Mouse (Mus musculus) MEL-GATA-1-ER (cell line): Measurements from ENCODE around the gene Csf2rb2.
"Not testable (repeated sequence)": the region's sequence is repeated elsewhere in the genome, so short reads cannot be mapped to it uniquely, and the experiment has no call there.

ENCODE experiments used
- DNase-seq: peaks from one replicate; pipeline ENCODE4 v3.0.0-alpha.2; 2012; ENCODE audit warnings: low read depth; ENCODE audit errors: extremely low read depth

Gene Csf2rb2

DNA sequence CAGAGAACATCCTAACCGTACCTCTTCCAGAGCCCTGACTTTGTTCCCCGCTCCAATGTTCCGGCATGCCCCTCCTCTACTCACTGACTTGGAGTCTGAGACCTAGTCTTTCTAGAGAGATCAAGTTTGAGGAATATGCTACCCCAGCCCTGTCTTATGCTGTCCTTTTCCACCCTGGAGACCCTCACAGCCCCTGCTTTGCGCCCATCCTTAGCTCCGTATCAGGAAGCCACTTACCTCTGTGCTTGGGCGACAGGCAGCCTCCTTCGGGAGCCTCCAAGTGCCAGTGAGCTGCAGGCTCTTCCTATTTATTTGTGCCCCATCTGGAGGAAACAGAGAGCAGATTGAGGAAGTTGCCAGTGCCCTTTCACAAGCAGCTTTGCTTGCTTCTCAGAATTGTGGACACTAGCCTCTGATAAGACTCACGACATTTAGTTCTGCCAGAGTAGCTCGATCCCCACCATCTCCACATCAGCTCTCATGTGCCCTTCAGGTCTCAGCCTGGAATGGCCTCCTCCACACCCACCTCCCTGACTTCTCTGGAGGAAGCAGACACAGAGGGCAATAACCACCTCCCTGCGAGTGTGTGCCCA, at the start of gene Csf2rb2:
Csf2rb2 (minus strand) TSS at position 381 of the 593 bp plus-strand sequence.
- peak; percentile 85 for DNase-seq

DNA sequence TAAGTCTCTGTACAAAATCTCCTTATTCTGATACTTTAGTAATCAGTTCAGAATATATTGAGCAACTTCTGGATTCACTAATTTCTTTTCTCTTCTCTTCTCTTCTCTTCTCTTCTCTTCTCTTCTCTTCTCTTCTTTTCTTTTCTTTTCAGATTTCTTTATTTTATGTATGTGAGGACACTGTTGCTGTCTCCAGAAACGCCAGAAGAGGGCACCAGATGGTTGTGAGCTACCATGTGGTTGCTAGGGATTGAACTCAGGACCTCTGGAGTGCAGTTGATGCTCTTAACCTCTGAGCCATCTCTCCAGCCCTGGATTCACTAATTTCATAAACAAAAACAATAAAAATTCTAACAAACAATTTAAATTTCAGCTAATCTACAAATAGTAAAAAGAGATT, 49.4 kb upstream of the Csf2rb2 start:
- no peak for DNase-seq

DNA sequence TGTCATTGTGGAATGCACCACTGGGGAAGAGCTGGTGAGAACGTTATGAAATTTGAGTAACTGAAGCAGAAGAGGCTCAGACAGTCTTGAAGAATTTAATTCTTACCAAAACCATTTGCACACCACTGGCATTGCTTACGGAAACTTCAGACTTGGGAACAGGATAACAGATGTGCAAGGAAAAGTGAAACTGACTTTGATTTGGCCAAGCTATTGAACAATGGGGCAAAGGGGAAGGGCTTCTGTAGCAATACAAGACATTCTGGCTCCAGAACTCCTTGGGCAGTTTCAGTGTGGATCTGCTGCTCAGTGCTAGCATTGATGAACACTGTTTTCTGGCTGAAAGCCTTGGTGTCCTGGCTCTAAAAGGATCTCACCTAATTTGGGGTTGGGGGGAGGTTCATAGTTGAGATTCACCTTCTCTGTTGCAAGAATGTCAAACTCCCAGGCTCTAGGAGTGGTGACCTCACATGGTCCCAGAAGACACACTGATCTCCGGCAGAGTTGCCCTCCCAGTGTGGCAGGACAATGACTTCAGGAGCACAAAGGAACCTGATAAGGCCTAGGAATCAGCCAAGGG, 46.2 kb upstream of the Csf2rb2 start:
- DNase-seq, result no peak

DNA sequence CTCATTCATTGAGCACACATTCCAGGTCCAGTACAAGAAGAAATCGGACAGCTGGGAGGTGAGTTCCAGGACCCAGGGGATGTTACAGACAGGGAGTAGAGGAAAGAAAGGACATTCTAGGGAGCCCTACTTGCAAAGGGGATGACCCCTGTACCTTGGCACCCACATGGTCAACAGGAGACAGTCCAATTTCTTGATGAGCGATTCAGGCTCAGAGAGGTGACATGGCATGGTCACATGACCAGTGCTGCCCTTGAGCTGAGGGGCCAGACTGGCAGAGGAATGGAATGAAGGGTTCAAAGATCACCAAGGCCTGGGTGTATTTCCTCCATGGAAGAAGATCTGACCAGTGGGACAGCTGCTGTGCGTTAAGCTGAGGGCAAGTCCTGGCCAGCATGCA, 39.0 kb upstream of the Csf2rb2 start:
- no peak for DNase-seq

DNA sequence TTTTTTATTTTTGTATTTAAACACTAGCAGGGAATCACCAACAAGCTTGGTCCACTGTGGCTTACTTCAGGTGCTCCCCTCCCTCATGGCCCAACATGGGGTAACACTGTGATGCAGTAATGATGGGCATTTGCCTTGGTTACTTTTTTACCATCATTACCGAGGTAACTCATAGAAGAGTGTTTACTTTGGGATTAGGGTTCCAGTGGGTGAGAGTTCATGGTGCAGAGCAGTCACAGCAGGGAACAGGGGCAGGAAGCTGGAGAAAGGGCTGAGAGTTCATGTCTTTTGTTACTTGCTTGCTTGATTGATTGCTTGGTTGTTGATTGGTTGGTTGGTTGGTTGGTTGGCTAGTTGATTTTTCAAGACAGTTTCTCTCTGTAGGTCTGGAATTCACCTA, 38.2 kb upstream of the Csf2rb2 start:
- no peak for DNase-seq

DNA sequence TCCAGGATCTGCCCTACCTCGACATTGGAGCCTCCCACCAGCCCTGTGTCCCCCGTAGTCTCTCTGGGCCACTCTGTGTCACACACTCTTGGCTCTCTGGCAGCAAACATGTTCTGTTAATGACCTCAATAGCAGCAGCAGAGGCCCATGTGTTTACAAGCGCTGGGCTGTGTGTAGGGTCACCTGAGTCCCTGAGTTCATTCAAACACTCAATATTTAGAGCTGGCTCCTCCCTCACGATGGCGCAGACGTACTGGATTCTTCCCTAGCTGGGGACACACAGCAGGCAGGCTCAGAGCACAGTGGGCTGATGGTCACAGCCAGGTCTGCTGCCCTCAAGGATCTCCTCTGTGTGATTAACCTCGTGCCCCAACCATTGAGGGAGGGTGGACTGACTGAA, 35.4 kb upstream of the Csf2rb2 start:
- not testable (repeated sequence) for DNase-seq

DNA sequence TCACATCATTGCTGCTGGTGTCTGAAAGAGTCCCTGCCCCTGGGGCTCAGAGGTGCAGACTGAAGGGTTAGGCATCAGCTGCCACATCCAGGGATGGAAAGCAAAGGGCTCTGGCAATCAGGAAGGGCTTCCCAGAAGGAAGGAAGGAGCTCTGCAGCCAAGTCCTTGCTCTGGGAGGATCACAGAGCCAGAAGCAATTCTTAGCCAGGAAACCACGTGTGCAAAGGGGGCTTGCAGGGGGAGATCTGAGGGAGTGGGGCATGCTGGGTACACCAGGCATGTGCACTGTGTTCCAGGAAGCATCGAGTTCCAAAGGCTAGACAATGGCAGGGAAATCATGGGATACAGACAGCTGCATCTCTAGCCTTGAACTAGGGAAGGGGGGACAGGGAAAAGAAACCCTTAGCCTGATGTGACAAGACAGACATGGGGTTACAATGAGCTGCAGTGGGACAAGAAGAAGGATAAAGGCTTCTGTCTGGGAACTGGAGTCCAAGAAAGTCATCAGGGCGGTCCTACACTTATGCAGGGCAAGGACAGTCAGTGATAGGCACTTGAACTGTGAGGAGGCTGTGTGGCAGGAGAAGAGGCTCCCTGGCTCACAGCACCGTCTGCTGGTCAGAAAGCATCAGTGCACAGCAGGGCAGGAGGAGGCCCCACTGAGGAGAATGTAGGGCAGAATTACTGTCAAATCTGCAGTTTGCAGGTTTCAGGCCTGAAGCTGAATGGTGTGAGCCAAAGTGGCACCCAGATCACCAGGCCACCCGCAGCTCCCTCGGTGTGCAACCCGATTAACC, 34.3 kb upstream of the Csf2rb2 start:
- DNase-seq, result not testable (repeated sequence)

DNA sequence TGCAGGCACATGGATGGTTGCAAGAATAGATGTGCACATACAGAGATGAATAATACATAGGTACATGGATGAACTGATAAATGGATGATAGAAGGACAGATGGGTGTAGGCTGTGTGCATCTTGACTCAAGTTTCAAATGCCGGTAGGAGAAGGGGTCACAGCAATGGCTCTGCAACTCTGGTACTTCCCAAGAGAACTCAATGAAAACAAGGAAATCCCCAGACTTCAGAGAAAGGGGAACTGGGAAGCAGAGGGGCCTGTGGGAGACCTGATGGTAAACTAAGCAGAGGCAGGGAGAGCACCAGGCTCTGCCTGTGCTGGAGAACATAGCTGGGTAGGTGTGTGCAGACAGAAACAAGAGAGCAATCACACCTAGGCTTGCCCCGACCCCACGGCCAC, 28.9 kb upstream of the Csf2rb2 start:
- no peak for DNase-seq

DNA sequence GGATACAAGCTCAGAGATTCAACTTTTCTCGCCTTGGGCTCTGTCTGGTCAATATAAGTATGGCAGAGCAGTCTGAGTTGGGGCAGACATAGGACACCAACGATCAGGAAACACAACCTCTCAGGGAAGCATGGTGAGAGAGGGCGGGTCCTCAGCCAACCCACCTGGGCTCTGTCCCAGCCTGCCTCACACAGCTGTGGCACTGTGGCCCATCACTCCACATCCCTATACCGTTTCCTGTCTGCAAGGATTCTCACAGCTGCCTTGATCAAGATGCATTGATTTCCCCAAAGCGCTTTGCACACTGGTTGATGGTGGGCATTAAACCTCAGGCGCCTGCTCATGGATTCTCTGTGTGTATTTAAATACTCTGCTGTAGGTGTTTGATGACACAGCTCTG, 27.5 kb upstream of the Csf2rb2 start:
- DNase-seq, result no peak

DNA sequence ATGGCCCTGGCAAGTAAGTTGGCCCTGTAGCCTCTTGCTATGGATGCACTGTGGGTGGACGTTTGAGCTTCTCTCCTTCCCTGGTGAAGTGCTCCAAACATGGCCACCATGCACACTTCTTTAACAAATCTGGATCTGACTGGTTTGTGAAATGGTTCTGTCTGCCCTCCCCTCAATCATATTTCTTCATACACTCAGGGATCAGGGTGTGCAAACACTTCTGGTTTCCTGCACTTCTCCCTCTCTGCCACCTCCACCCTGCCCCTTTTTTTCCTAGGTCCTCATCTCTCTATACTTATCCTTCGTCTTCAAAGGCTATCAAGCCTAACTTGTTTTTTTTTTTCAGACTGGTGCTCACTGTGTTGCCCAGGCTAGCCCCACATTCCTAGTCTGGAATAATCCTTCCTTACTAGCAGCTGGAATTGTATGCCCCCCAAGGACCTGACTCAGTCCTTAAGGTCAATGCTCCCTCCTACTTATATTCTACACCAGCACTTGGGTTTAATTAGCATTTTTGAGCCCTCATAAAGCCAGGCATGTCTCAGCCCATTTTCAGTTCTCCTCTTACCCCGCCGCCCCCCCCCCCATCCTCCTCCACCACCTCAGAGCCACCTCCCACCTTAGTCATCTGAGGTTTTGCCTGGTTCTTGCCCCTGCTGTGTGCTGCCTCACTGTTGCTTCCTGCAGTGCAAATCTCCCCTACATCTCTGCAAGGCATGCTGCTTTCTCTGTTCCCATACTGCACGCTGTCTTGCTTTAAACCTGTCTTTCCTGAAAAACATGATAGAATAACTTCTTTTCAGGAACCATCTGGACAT, 26.2 kb upstream of the Csf2rb2 start:
- no peak for DNase-seq

DNA sequence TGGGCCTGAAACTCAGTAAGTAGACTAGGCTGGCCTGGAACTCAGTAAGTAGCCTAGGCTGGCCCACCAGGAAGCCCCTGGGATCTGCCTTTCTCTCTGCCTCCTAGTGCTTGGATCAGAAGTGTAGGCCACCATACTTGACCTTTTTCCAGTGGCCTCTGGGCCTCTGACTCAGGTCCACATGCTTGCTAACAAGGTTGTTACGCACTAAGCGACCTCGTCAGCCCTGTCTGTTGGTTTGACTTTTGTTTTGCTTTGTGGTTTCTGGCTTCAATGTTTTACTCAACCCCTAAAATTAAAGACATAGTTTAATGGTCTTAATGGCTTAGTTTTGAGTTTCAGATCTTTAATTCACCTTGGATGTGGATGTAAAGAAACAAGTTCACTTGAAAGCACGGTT, 25.2 kb upstream of the Csf2rb2 start:
- DNase-seq, result no peak

DNA sequence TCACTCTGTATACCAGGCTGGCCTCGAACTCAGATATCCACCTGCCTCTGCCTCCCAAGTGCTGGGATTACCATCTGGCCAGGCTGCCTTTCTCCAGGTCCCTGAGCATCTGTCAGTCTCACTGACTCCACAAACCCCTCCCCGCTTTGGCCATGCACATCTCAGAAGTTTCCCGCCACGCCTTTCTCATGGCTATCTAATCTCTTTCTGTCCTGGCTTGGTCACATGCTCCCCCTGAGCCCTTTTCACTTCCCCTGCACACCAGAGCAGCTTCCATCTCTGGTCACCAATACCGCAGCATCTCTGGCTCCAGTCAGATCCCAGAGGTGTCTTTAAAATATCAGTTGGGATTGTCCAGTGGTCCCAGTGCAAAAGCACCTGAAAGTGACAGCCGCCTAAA, 24.5 kb upstream of the Csf2rb2 start:
- not testable (repeated sequence) for DNase-seq

DNA sequence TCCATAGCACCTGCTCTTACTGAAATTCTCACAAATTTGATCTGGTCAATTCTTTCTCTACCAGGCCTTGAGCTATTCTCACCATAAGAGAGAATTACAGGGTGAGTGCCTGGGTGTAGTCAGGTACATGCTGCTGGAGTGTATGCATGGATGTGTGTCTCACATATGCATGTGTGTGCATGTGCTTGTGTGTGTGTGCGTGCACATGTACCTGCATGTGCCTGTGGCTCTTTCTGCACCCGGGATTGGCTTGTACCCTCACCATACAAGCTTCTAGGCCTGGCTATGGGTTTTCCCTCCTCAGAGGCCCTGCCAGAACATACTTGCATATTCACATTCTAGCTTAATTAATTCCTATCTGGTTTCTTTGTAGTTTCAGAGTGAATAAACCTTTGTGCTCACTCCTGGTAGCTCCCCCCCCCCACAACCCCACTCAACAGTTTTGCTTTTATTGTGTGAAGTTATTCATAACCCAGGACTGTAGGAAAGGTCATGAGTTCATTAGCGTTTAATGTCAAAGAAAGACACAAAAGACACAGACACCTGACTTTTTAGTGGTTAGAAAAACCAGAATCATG, 23.1 kb upstream of the Csf2rb2 start:
- DNase-seq, result no peak

DNA sequence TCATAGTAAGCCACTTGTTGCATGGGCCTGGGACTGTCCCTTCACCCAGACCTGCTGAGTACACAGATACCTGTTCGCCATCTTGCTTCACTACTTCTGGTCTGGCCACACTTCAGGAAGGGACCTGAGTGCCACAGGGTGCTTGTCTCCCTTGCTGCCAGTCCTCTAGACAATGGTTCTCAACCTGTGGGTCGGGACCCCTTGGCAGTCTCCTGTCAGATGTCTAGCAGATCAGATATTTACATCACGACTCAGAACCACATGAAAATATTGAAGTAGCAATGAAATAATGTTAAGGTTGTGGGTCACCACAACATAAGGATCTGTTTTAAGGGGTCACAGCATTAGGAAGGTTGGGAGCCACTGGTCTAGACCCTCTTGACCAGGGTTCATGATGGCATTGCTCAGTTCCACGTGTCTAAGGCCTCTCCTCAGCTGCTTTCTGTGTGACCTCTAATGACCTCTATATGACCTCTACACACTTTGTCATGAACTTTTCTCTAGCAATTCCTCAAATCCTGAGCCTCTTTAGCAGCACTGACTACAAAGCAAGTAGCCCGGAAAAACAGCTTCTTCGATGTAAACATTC, 22.3 kb upstream of the Csf2rb2 start:
- DNase-seq, result not testable (repeated sequence)

DNA sequence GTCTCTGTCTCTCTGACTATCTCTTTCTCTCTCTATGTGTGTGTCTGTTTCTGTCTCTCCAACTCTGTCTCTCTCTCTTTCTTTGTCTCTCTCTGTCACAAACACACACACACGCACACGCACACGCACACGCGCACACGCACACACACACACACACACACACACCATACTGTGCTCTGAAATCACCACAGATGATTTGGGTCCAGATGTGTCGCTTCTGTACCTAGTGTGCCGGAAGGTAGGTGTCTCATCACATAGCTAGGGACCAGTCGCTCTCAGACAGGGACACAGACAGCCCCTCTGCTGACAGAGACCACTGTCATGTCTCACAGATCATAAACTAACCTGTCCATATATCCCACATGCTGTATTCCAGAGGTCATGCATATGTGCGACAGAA, 21.2 kb upstream of the Csf2rb2 start:
- DNase-seq, result no peak

DNA sequence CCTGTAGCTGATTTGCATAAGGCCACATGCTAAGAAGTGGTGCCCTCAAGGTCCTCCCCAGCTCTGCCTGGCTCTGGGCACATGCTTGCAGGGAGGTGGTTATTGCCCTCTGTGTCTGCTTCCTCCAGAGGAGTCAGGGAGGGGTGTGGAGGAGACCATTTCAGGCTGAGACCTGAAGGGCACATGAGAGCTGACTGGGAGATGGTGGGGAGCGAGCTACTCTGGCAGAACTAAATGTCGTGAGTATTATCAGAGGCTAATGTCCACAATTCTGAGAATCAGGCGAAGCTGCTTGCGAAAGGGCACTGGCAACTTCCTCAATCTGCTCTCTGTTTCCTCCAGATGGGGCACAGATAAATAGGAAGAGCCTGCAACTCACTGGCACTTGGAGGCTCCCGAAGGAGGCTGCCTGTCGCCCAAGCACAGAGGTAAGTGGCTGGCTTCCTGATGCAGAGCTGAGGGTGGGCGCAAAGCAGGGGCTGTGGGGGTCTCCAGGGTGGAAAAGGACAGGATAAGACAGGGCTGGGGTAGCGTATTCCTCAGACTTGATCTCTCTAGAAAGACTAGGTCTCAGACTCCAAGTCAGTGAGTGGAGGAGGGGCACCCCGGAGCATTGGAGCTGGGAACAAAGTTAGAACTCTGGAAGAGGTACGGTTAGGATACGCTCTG, 20.3 kb upstream of the Csf2rb2 start, which contains the start of gene Csf2rb:
Csf2rb (plus strand) TSS at position 82 of the 669 bp plus-strand sequence.
- peak; percentile 95 for DNase-seq

DNA sequence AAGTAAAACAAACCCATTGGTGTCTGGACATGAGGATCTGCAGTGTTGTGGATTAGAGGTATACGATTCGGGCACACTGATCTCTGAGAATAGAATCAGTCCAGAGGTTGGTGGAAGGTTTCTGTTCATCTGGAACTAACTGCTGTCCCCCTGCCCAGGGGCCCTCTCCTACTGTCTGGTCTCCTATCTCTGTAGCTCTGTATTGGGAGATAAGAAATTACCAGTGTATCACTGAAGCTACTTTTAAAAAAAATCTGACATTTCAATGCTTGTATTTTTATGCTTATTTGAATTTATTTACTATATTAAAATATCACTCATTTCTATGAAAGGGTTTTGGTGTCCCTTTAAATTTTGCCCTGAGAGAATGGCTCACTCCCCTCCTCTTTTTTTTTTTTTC, 18.8 kb upstream of the Csf2rb2 start:
- DNase-seq, result no peak

DNA sequence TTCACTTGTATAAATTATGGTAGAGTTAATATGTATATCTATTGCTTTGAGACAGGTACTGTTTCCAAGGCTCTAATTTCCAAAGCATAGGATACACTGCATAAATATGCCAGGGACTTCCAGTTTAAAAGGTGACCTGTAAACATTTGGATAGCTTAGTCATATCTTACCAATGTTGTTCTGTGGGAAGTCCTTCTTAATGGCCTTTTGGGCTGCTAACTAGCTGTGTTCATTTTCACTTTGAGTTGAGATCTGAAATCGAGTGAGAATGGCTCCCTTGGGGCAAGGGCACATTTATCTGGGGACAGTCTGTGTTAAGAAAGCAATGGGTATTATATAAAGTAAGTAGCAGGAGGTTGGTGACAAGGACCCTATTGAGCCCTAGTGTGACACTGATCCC, 17.8 kb upstream of the Csf2rb2 start:
- no peak for DNase-seq

DNA sequence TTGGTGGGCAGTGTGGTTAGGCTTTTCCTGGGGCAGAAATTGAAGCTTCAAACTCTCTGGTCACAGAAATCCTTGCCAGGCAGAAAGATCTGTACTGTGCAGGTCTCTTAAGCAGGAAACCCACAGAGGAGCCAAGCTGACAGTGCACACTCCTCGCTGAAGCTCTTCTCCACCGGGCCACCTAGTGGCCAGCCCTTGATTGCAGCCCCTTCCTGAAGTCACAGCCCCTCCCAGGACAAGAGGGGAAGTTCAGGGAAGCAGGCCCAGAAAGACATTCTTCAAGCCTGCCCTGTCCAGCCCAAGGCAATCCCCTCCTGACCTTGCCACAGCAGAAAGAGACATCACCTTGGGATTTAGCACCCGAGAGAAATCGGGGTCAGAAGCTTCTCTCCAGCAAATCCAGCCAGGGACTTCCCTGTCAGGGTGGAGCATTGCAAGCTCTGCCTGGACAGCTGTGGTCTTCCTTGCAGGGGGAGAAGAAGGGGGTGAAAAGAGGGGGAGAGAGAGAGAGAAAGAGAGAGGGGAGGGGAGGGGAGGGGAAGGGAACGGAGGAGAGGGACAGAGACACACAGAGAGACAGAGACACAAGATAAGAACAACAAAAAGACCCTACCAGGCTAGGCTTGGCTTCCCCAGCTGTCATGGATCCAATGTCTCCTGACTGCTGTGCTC, 15.4 kb upstream of the Csf2rb2 start:
- peak; percentile 59 for DNase-seq
